Mouse (Mus musculus) spleen, embryonic (tissue): ENCODE results near the gene Atp6ap1l.

Experiments used
- CTCF ChIA-PET: fragments of 350-600 bp; sonication (Branson Sonifier 250); formaldehyde crosslinking; loops from one replicate; lab custom pipeline; 2022; lab: Charles Lee

The Atp6ap1l gene

DNA sequence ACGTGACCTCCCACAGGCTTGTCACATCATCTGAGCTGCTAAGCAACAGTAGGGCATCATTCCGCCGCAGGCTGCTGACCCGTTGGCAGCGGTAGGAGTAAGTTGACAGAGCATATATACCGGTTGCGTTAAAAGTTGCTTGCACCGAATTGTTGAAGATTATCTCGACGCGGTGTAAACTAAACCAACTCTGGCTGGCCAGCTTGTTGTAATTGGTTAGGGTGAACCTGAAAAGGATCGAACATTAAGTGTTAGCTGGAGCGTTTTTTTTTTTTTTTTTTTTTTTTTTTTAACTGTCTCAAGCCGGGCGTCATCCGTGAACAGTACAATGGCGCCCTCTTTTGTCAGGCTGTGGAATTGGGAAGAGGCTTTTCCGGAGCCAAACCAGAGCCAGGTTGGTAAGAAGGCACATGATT lies 18.6 kb downstream of the Atp6ap1l start:
- CTCF ChIA-PET: interaction anchor here (0.6 kb wide), 2 partner anchors 381 to 1299 kb away, joined by 3 read pairs; no protein-coding TSS in a partner anchor

GRCm38 (mm10) chr13:90885856-90886532 lies 19.2 kb downstream of the Atp6ap1l start:
- CTCF ChIA-PET: interaction anchor here (0.6 kb wide), 3 partner anchors 382 to 1298 kb away, joined by 3 read pairs; no protein-coding TSS in a partner anchor

DNA sequence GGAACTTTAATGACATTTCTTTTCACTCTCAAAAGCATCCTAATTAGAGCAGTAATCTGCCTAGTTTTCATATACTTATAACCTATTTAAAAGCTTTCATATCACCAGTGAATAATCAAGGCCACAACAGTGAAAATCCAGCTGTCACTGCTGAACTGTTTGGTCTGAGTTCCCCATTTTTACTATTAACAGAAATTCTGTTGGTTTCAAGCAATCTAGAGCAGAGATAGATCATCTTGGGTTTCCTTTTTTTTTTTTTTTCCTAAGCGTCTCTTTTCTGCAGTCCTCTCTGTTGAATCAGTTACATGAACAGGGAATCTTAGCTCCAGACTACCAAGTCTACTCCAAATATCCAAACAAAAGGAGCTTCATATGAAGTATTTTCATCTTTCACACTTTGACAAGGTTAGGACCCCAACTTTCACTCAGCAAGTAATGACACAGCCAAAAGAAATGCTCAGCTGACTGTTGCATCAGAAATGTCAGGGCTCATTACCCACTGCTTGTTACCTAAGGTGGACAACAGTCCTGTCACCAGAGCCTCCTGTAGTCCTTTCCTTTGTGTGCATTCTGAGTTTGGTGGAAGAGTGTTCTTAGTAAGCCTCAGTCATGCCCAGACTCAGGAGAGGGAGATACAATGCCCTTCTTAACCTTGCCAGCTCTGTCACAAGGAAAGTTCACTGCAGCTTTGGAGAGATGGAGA lies 23.3 kb downstream of the Atp6ap1l start:
- CTCF ChIA-PET: no interaction called here

DNA sequence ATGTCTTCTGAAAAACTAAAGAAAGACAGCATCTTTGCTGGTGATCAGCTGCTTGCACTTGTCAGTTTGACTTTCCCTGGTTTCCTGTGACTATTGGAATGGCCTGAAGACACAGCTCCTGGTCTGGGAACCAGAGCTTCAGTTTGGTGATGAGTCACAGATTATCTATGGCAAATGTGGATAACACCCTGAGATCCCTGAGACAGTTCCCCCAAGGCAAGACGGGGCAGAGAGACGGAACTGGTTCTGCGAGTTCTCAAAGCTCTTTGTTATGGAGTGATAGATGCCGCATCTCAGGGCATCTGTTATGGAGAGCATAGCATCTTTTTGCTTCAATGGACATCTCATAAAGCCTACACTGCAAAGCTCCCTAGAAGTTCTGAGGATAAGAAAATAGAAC lies 33.6 kb downstream of the Atp6ap1l start:
- CTCF ChIA-PET: no interaction called here

GRCm38 (mm10) chr13:90869157-90869556 lies 36.0 kb downstream of the Atp6ap1l start:
- CTCF ChIA-PET: no interaction called here

DNA sequence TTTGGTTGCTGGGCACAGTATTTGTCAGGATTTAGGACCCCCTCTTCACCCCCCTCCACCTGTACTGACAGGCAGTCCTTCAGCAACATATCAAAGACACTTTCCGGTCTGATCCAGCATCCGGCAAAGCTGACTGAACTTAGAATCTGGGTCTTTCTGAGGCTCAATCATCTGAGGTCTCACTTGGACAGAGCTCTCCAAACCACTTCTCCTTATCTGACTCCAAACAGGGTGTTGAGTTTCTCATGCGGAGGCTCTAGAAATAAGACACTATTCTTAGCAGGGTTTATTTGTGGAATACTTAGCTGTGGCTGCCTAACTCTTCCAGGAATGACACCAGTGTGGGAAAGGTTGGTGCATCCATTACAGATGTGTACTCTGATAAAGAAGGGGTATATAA lies 43.0 kb downstream of the Atp6ap1l start:
- CTCF ChIA-PET: no interaction called here

- CTCF ChIA-PET: no interaction called here
Observed at GRCm38 (mm10) chr13:90860888-90861431, 44.2 kb downstream of the Atp6ap1l start.

DNA sequence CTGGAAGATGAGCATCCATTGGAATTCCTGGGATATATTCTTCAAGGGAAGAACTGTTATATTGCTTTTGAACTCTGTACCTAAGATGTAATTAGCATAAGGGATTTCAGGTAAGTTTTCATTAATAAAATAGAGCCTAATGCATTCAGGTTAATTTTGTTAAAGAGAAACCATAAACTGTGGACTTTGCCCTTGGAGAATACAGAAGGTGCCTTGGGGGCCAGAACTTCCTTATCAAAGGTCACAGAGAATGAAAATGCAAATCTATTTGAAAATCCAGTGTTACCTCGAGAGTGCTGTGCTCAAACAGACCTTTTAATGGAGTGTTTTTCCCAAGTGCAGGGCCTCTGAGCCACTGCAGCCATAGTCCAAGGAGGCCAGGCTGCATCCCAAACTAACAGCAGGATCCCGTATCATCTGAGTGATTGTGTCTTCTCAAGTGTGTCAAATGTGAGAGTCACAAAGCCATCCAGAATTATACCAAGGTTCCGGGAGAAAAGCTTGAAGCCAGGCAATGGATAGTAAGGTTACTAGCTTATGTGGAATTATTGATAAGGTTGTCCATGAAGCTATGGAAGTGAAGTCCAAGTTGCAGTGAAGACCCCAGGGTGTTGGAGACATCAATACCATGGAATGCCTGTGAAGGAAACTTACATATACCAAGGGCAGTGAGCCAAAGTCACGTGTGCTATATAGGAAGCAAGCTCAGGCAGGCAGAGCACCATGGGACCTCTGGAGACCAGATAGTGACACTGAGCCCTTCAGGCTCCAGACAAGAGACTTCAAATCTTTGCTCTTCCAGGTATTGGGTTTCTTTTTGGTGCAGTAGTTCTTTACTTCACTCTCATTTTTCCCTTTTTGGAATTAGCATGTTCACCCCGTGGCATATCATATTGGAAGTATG lies 52.2 kb downstream of the Atp6ap1l start:
- CTCF ChIA-PET: interaction anchor here (1.1 kb wide), 1 partner anchor 12 kb away, joined by 4 read pairs; no protein-coding TSS in a partner anchor

DNA sequence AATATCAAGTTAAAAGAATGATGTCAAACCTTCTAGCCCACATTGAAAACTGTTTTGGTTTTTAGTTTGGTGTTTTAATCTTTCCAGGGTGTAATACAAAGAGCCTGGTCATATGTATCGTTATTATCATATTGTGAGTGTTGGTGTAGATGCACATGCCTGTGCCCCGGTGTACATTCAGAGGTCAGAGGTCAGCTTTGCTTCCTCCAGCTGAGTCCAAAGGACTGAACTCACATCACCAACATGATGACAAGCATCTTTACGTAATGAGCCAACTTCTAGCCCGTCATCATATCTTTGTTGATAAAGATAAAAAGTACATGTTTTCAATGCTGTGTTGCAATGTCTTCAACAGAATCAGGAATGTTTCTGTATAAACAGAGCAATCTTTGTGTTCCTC lies 53.4 kb downstream of the Atp6ap1l start:
- CTCF ChIA-PET: no interaction called here

- CTCF ChIA-PET: no interaction called here
Observed at GRCm38 (mm10) chr13:90844191-90844590, 61.0 kb downstream of the Atp6ap1l start.

DNA sequence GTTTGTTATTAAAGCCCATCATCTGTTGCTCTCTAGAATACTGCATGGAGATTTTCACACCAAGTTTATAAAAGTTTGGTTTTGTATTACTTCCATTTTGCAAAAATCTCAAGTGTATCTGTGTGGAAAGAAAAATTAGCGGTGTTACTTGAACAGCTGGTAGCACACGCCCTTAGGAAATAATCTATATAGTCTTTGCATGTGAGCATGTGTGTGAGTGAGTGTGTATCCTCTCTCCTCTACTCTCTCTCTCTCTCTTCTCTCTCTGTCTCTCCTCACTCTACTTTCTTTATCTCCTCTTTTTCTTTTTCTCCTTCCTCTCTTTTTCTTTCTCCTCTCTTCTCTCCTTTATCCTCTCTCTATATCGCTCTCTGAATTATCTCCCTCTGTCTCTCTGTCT lies 61.7 kb downstream of the Atp6ap1l start:
- CTCF ChIA-PET: no interaction called here

DNA sequence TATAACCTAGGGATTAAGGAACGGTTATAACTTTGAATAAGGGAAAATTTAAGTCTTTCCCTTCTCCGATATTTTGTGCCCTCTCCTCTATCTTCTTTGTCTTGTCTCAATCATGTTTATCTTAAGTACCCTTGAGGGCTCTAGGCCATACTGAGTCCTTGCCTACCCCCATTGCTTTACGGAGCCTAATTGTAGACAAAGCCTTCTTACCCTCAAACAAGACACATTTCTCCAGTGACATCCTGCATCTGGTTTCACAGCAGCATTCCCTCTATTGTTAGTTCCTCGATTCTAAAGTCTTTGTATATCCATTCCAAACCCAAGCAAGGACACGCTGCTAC lies 64.0 kb downstream of the Atp6ap1l start:
- CTCF ChIA-PET: interaction anchor here (1.0 kb wide), 1 partner anchor 12 kb away, joined by 4 read pairs; no protein-coding TSS in a partner anchor

DNA sequence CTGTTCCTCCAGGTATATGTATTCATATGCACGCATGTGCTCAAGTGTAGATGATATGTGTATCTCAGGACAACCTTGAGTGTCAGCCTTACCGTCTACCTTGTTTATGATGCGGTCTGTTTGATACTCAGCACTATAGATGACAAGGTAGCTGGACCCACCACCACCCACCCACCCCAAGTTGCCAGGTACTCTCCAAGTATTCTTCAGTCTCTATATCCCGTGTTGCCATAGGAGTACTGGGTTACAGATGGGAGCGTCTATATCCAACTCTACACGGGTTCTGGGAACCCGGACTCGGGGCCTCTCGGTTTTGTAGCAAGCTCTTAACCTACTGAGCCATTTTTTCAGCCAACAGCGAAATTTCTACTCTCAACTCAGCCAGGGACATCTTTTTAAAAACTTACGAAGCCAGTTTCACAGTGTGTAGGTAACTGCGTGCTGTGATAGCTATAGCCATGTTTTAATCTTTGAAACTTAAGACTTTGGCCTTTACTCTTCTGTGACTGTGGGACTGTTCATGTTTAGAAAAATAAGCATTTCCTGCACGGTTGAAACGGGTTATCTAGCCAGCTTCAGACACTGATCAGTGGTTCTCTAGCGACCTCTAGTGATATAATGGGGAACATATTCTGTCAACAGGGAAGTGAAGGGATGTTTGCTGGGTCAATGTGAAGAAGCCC lies 64.5 kb downstream of the Atp6ap1l start:
- CTCF ChIA-PET: interaction anchor here (1.0 kb wide), 1 partner anchor 12 kb away, joined by 4 read pairs; no protein-coding TSS in a partner anchor

DNA sequence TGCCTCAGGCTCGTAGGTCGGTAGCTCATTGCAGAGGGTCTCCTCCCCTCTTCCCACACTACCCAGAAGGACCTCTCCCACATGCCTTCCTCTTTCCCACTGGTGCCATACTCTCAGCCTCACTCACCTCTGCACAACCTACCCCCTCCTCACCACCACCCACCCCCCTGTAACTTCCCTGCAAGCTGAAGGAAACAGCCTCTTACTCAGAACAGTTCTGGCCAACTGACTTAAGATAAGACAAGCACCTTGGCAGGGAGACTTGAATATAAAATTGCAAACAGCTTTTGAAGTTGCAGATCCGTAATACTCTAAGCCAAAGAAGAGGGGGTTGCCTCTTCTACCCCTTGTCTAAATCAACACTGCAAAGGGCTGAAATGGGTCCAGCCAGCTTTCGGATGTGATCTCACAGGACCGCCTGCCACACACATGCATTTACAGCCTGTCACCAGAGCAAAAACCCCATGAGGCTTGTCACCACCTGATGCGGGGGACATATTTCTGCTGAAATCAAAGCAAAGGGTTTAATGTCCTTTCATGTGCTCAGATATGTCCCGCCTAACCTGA lies 71.4 kb downstream of the Atp6ap1l start:
- CTCF ChIA-PET: no interaction called here
